Mouse (Mus musculus) urinary bladder, postnatal 25 days (tissue): ENCODE data around the gene Nuak1.

ENCODE experiments used
- DNase-seq: peaks from one replicate; pipeline ENCODE4 v3.0.0; 2022; ENCODE audit warnings: low spot score

Gene Nuak1

GRCm38 (mm10) chr10:84382900-84383883 lies 57.2 kb downstream of the Nuak1 start:
- no peak for DNase-seq

- no peak for DNase-seq
Observed at GRCm38 (mm10) chr10:84381276-84381798, 59.1 kb downstream of the Nuak1 start.

GRCm38 (mm10) chr10:84379366-84379765 lies 61.0 kb downstream of the Nuak1 start:
- no peak for DNase-seq

GRCm38 (mm10) chr10:84377956-84378355 lies 62.4 kb downstream of the Nuak1 start:
- DNase-seq, result no peak

- no peak for DNase-seq
Observed at GRCm38 (mm10) chr10:84376346-84376745, 64.1 kb downstream of the Nuak1 start.

GRCm38 (mm10) chr10:84374996-84375395 lies 65.4 kb downstream of the Nuak1 start:
- no peak for DNase-seq

GRCm38 (mm10) chr10:84373476-84373875 lies 66.9 kb downstream of the Nuak1 start:
- DNase-seq, result no peak

- no peak for DNase-seq
Observed at GRCm38 (mm10) chr10:84372161-84373095, 68.0 kb downstream of the Nuak1 start.

- DNase-seq, result no peak
Observed at GRCm38 (mm10) chr10:84371681-84372160, 68.7 kb downstream of the Nuak1 start.

- no peak for DNase-seq
Observed at GRCm38 (mm10) chr10:84371230-84371629, 69.2 kb downstream of the Nuak1 start.

GRCm38 (mm10) chr10:84369646-84370314 lies 70.6 kb downstream of the Nuak1 start:
- no peak for DNase-seq

- no peak for DNase-seq
Observed at GRCm38 (mm10) chr10:84368185-84368584, 72.2 kb downstream of the Nuak1 start.

- DNase-seq, result no peak
Observed at GRCm38 (mm10) chr10:84365166-84365865, 75.1 kb downstream of the Nuak1 start.

GRCm38 (mm10) chr10:84363833-84364232 lies 76.6 kb downstream of the Nuak1 start:
- no peak for DNase-seq

GRCm38 (mm10) chr10:84360953-84361352 lies 79.4 kb downstream of the Nuak1 start:
- no peak for DNase-seq

- no peak for DNase-seq
Observed at GRCm38 (mm10) chr10:84360391-84360790, 80.0 kb downstream of the Nuak1 start.

- DNase-seq, result no peak
Observed at GRCm38 (mm10) chr10:84358738-84359120, 81.7 kb downstream of the Nuak1 start.

GRCm38 (mm10) chr10:84357997-84358737 lies 82.2 kb downstream of the Nuak1 start:
- no peak for DNase-seq

- no peak for DNase-seq
Observed at GRCm38 (mm10) chr10:84357593-84357992, 82.8 kb downstream of the Nuak1 start.

- no peak for DNase-seq
Observed at GRCm38 (mm10) chr10:84354323-84354722, 86.1 kb downstream of the Nuak1 start.
